Mouse (Mus musculus): Measurements from ENCODE around the gene Gm14406. TPM values are rescaled to one million over a fixed set of nuclear protein-coding genes. Genes with fewer than 3 reads are reported as not detected.
"Not testable (repeated sequence)": the region's sequence is repeated elsewhere in the genome, so short reads cannot be mapped to it uniquely, and the experiment has no call there.

Gene Gm14406
- polyA plus RNA-seq (2015; fragmentation: Nextera tagmentation; extraction: Ambion mirVana) = not detected in 2 replicates

- not testable (repeated sequence) for ATAC-seq (ENCODE audit: extremely low read depth, insufficient number of reproducible peaks, low FRiP score, low TSS enrichment); H3K4me2 ChIP-seq; H3K27ac ChIP-seq (replicated peaks); H3K27me3 ChIP-seq (replicated peaks); H3K4me3 ChIP-seq; H3K9ac ChIP-seq; H3K36me3 ChIP-seq; H3K4me1 ChIP-seq; H3K9me3 ChIP-seq
- 84% methylated on average over 2 of the region's 2 CpGs for WGBS
Measured at GRCm38 (mm10) chr2:177577998-177578397, at the start of gene Gm14406. TSS of gene Gm14406 (minus strand) at chr2:177578210.

GRCm38 (mm10) chr2:177575141-177575540, 2.9 kb downstream of the Gm14406 start:
- H3K27ac ChIP-seq (replicated peaks); H3K9ac ChIP-seq; H3K4me2 ChIP-seq; H3K36me3 ChIP-seq; ATAC-seq (ENCODE audit: extremely low read depth, insufficient number of reproducible peaks, low FRiP score, low TSS enrichment); H3K4me1 ChIP-seq; H3K9me3 ChIP-seq; H3K4me3 ChIP-seq; H3K27me3 ChIP-seq (replicated peaks): not testable (repeated sequence)
- WGBS = 56% methylated on average over 1 of the region's 2 CpGs

- WGBS = 59% methylated on average over 4 of the region's 4 CpGs
- not testable (repeated sequence) for H3K9me3 ChIP-seq; H3K9ac ChIP-seq; H3K27ac ChIP-seq (replicated peaks); H3K4me3 ChIP-seq; H3K27me3 ChIP-seq (replicated peaks); H3K4me2 ChIP-seq; H3K36me3 ChIP-seq; ATAC-seq (ENCODE audit: extremely low read depth, insufficient number of reproducible peaks, low FRiP score, low TSS enrichment); H3K4me1 ChIP-seq
Measured at GRCm38 (mm10) chr2:177559365-177559764, 18.6 kb downstream of the Gm14406 start.

GRCm38 (mm10) chr2:177555261-177555660, 22.7 kb downstream of the Gm14406 start:
- H3K27ac ChIP-seq (replicated peaks); H3K4me2 ChIP-seq; H3K4me1 ChIP-seq; ATAC-seq (ENCODE audit: extremely low read depth, insufficient number of reproducible peaks, low FRiP score, low TSS enrichment); H3K27me3 ChIP-seq (replicated peaks); H3K4me3 ChIP-seq; H3K9me3 ChIP-seq; H3K9ac ChIP-seq; H3K36me3 ChIP-seq: not testable (repeated sequence)
- 50% methylated on average over 1 of the region's 1 CpGs for WGBS

GRCm38 (mm10) chr2:177537717-177538116, 40.3 kb downstream of the Gm14406 start:
- not testable (repeated sequence) for H3K4me1 ChIP-seq; H3K9me3 ChIP-seq; ATAC-seq (ENCODE audit: extremely low read depth, insufficient number of reproducible peaks, low FRiP score, low TSS enrichment); H3K36me3 ChIP-seq; H3K4me2 ChIP-seq; H3K4me3 ChIP-seq; H3K9ac ChIP-seq; H3K27me3 ChIP-seq (replicated peaks); H3K27ac ChIP-seq (replicated peaks)
- 70% methylated on average over 5 of the region's 5 CpGs for WGBS

GRCm38 (mm10) chr2:177537141-177537540, 40.9 kb downstream of the Gm14406 start:
- not testable (repeated sequence) for H3K36me3 ChIP-seq, H3K4me2 ChIP-seq

GRCm38 (mm10) chr2:177535876-177536275, 42.1 kb downstream of the Gm14406 start:
- Histone ChIP-seq H3K27ac (replicated peaks) (no peak overlapping the region), H3K4me3 (no peak overlapping the region), H3K36me3 (no peaks in the 10 kb centered on the region), H3K4me1 (no peaks in the 10 kb centered on the region), H3K4me2 (no peak overlapping the region), H3K9me3 (peaks cover 2% of the 10 kb centered on the region; the same call in 1 of the 2 replicates), H3K27me3 (replicated peaks) (no peaks in the 10 kb centered on the region), H3K9ac (no peak overlapping the region)
- WGBS = 73% methylated on average over 9 of the region's 9 CpGs
- no peak for ATAC-seq (ENCODE audit: extremely low read depth, insufficient number of reproducible peaks, low FRiP score, low TSS enrichment)

More at GRCm38 (mm10) chr2:177537141-177537540, 40.9 kb downstream of the Gm14406 start:
- ATAC-seq (ENCODE audit: extremely low read depth, insufficient number of reproducible peaks, low FRiP score, low TSS enrichment); H3K27ac ChIP-seq (replicated peaks); H3K9me3 ChIP-seq; H3K9ac ChIP-seq; H3K27me3 ChIP-seq (replicated peaks); H3K4me1 ChIP-seq; H3K4me3 ChIP-seq: not testable (repeated sequence)
- WGBS = 58% methylated on average over 2 of the region's 2 CpGs

GRCm38 (mm10) chr2:177524171-177524570, 53.8 kb downstream of the Gm14406 start:
- not testable (repeated sequence) for H3K4me3 ChIP-seq; ATAC-seq (ENCODE audit: extremely low read depth, insufficient number of reproducible peaks, low FRiP score, low TSS enrichment); H3K36me3 ChIP-seq; H3K27me3 ChIP-seq (replicated peaks); H3K4me1 ChIP-seq; H3K27ac ChIP-seq (replicated peaks); H3K9ac ChIP-seq; H3K4me2 ChIP-seq
- WGBS = 83% methylated on average over 16 of the region's 16 CpGs
- peaks cover 28% of the 10 kb centered on the region for H3K9me3 ChIP-seq

- 83% methylated on average over 6 of the region's 6 CpGs for WGBS
- not testable (repeated sequence) for H3K4me3 ChIP-seq; H3K27ac ChIP-seq (replicated peaks); H3K27me3 ChIP-seq (replicated peaks); H3K4me1 ChIP-seq; ATAC-seq (ENCODE audit: extremely low read depth, insufficient number of reproducible peaks, low FRiP score, low TSS enrichment); H3K36me3 ChIP-seq; H3K9ac ChIP-seq; H3K4me2 ChIP-seq
- H3K9me3 ChIP-seq = peaks cover 32% of the 10 kb centered on the region
Measured at GRCm38 (mm10) chr2:177523674-177524073, 54.3 kb downstream of the Gm14406 start.

- Histone ChIP-seq H3K27me3 (replicated peaks) (no peaks in the 10 kb centered on the region), H3K36me3 (no peaks in the 10 kb centered on the region), H3K9ac (no peak overlapping the region), H3K4me1 (no peaks in the 10 kb centered on the region), H3K4me2 (no peak overlapping the region), H3K27ac (replicated peaks) (no peak overlapping the region), H3K9me3 (peaks cover 37% of the 10 kb centered on the region), H3K4me3 (no peak overlapping the region)
- WGBS = 81% methylated on average over 20 of the region's 20 CpGs
- ATAC-seq (ENCODE audit: extremely low read depth, insufficient number of reproducible peaks, low FRiP score, low TSS enrichment) = no peak
Measured at GRCm38 (mm10) chr2:177523061-177523460, 54.9 kb downstream of the Gm14406 start.

- H3K27ac ChIP-seq (replicated peaks) = no peak overlapping the region
- H3K27me3 ChIP-seq (replicated peaks) = no peaks in the 10 kb centered on the region
- no peaks in the 10 kb centered on the region for H3K4me1 ChIP-seq
- no peak overlapping the region for H3K9ac ChIP-seq
- no peak overlapping the region for H3K4me2 ChIP-seq
- H3K4me3 ChIP-seq = no peak overlapping the region
- H3K9me3 ChIP-seq = peaks cover 46% of the 10 kb centered on the region
- WGBS = 71% methylated on average over 8 of the region's 8 CpGs
- ATAC-seq (ENCODE audit: extremely low read depth, insufficient number of reproducible peaks, low FRiP score, low TSS enrichment) = no peak
- no peaks in the 10 kb centered on the region for H3K36me3 ChIP-seq
Measured at GRCm38 (mm10) chr2:177520035-177520434, 58.0 kb downstream of the Gm14406 start.
